Mouse (Mus musculus) kidney, adult 2 months (tissue): Measurements from ENCODE around the gene Slc38a2. TPM values are rescaled to one million over a fixed set of nuclear protein-coding genes. Genes with fewer than 3 reads are reported as not detected.

Source experiments
- DNase-seq: peaks from one replicate; pipeline ENCODE4 v3.0.0; 2021
- H3K27ac ChIP-seq: fragments of 200-500 bp; 2 replicates; pipeline ENCODE4 v1.5.1; 2012; ENCODE audit warnings: low read depth, low read length, control low read depth, inconsistent platforms; ENCODE audit not compliant: insufficient read depth
- H3K27me3 ChIP-seq: fragments of 200-500 bp; replicated peaks from 2 replicates; pipeline ENCODE4 v1.6.1; 2012; ENCODE audit warnings: mild to moderate bottlenecking, moderate library complexity, low read length, inconsistent platforms; ENCODE audit not compliant: control insufficient read depth, insufficient read depth
- H3K36me3 ChIP-seq: fragments of 200-500 bp; 2 replicates; pipeline ENCODE4 v1.6.1; 2012; ENCODE audit warnings: mild to moderate bottlenecking, moderate library complexity, low read length, inconsistent platforms; ENCODE audit not compliant: control insufficient read depth, insufficient read depth
- H3K4me1 ChIP-seq: fragments of 200-500 bp; 2 replicates; pipeline ENCODE4 v1.6.1; 2011; ENCODE audit warnings: low read length; ENCODE audit not compliant: control insufficient read depth, insufficient read depth
- H3K4me3 ChIP-seq: fragments of 200-500 bp; 2 replicates; pipeline ENCODE4 v1.5.1; 2011; ENCODE audit warnings: mild to moderate bottlenecking, low read depth, low read length, control low read depth; ENCODE audit not compliant: insufficient read depth
- CTCF ChIP-seq: fragments of 200-500 bp; conservative IDR thresholded peaks from 2 replicates; pipeline ENCODE4 v1.5.1; 2011; ENCODE audit warnings: low read depth, mild to moderate bottlenecking, control low read depth, low read length, moderate library complexity, mixed read lengths; ENCODE audit not compliant: insufficient read depth, insufficient read length
- POLR2A ChIP-seq: fragments of 200-500 bp; IDR thresholded peaks from one replicate; pipeline ENCODE4 v1.6.1; 2011; ENCODE audit warnings: low read depth, low read length, control low read depth
- WGBS: fragments of 180-500 bp; shearing (Covaris S2); methylation state at CpG from one replicate; pipeline ENCODE4 v1.1.7; 2018; 5-methylcytosine and 5-hydroxymethylcytosine counted together
- polyA plus RNA-seq: library from polyadenylated mRNA; depleted of rRNA; stranded (reverse); fragments of >200 nt; gene quantifications from 2 replicates; pipeline ENCODE4 v1.2.3, GENCODE M21; 2012

The Slc38a2 gene
- polyA plus RNA-seq, 1 experiment: 30.0 TPM

- 80% methylated on average over 9 of the region's 9 CpGs for WGBS
- H3K27ac ChIP-seq: no peak overlapping the region
- no peaks in the 10 kb centered on the region for H3K4me1 ChIP-seq
- DNase-seq: no peak
- no peak overlapping the region for H3K4me3 ChIP-seq
- H3K27me3 ChIP-seq: no peaks in the 10 kb centered on the region
- no peaks in the 10 kb centered on the region for H3K36me3 ChIP-seq
- TF ChIP-seq CTCF (no peak), POLR2A (no peak)
Measured at GRCm38 (mm10) chr15:96730416-96730815, 30.9 kb upstream of the Slc38a2 start.

DNA sequence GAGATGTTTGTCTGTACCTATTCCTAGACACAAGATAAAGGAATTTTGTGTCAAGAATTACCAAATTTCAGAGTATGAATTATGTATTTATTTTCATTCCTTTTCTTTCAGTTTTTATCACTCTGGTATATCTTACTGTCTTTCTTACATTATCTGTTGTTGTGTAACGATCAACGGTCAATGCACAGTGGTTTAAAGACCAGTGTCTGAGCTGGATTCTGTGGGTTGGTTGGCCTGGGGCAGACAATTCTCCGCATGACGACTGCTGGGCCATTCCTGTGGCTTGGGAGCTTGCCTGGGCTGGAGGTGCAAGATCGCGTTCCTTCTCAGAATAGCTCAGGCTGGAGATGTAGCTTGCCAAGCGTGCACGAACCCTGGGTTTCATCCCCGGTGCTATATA, 30.3 kb upstream of the Slc38a2 start:
- H3K27ac ChIP-seq: no peak overlapping the region
- WGBS: 78% methylated on average over 9 of the region's 9 CpGs
- TF ChIP-seq CTCF: no peak
- no peak for TF ChIP-seq POLR2A

DNA sequence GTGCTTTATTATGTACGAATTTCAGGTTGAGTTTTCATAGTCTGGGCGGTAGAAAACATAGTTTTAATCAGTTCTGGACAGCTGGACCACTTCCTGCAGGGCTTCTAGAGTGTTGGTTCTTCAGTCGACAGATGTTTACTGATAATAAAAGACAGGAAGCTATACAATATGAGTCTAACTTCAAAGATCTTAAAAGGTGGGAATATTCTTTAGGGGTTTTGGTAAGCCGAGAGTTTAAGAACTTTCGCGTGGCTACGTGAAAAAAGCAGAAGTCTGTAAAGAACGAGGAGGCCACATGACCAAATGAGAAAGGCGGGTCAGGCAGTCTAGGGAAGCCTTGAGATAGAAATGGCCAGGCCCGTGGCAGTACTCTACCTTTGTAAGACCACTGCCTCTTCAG, 29.5 kb upstream of the Slc38a2 start:
- WGBS: 62% methylated on average over 10 of the region's 10 CpGs
- H3K27ac ChIP-seq: no peak overlapping the region

More for the DNA sequence above, 30.3 kb upstream of the Slc38a2 start:
- Histone ChIP-seq H3K36me3 (no peaks in the 10 kb centered on the region), H3K27me3 (no peaks in the 10 kb centered on the region), H3K4me3 (no peak overlapping the region), H3K4me1 (no peaks in the 10 kb centered on the region)
- no peak for DNase-seq

GRCm38 (mm10) chr15:96728346-96728745, 28.8 kb upstream of the Slc38a2 start:
- no peak overlapping the region for H3K27ac ChIP-seq

More for the DNA sequence above, 29.5 kb upstream of the Slc38a2 start:
- Histone ChIP-seq H3K27me3 (no peaks in the 10 kb centered on the region), H3K36me3 (no peaks in the 10 kb centered on the region), H3K4me3 (no peak overlapping the region), H3K4me1 (no peaks in the 10 kb centered on the region)
- DNase-seq: no peak
- no peak for TF ChIP-seq CTCF

GRCm38 (mm10) chr15:96724506-96724905, 25.0 kb upstream of the Slc38a2 start:
- no peaks in the 10 kb centered on the region for H3K36me3 ChIP-seq
- no peak overlapping the region for H3K4me3 ChIP-seq
- H3K27ac ChIP-seq: no peak overlapping the region
- no peak for DNase-seq
- H3K27me3 ChIP-seq: no peaks in the 10 kb centered on the region
- TF ChIP-seq POLR2A (no peak), CTCF (no peak)
- H3K4me1 ChIP-seq: no peaks in the 10 kb centered on the region

More at GRCm38 (mm10) chr15:96728346-96728745, 28.8 kb upstream of the Slc38a2 start:
- no peaks in the 10 kb centered on the region for H3K36me3 ChIP-seq
- 69% methylated on average over 4 of the region's 4 CpGs for WGBS
- no peak for DNase-seq
- H3K4me1 ChIP-seq: no peaks in the 10 kb centered on the region
- no peaks in the 10 kb centered on the region for H3K27me3 ChIP-seq
- TF ChIP-seq POLR2A (no peak), CTCF (no peak)
- no peak overlapping the region for H3K4me3 ChIP-seq

- H3K27me3 ChIP-seq: no peaks in the 10 kb centered on the region
- DNase-seq: no peak
- no peak overlapping the region for H3K27ac ChIP-seq
- no peak for TF ChIP-seq CTCF
- TF ChIP-seq POLR2A: no peak
- H3K36me3 ChIP-seq: no peaks in the 10 kb centered on the region
- H3K4me1 ChIP-seq: no peaks in the 10 kb centered on the region
- H3K4me3 ChIP-seq: no peak overlapping the region
- 81% methylated on average over 7 of the region's 7 CpGs for WGBS
Measured at GRCm38 (mm10) chr15:96722228-96722627, 22.7 kb upstream of the Slc38a2 start.

GRCm38 (mm10) chr15:96720146-96720545, 20.6 kb upstream of the Slc38a2 start:
- Histone ChIP-seq H3K4me1 (no peaks in the 10 kb centered on the region), H3K36me3 (no peaks in the 10 kb centered on the region), H3K4me3 (no peak overlapping the region), H3K27me3 (no peaks in the 10 kb centered on the region), H3K27ac (no peak overlapping the region)
- DNase-seq: no peak
- TF ChIP-seq POLR2A: no peak
- no peak for TF ChIP-seq CTCF
- 81% methylated on average over 6 of the region's 6 CpGs for WGBS

DNA sequence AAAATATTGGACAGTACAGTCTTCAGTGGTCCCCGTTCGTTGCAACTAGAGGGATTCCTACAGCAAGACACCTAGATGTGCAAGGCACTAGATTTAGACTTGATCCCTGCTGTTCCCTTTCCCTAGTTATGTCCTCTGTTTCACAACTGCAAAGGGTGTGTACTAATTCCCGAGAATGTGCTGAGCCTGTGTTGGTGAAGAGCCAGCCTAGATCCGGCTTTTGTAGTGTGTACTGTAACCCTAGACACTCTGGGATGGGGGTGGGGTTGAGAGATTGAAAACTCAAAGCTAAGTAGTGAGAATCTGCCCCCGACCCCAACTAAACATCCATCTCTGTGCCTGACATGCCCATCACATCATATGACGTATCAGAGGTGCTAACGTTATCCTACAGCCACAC, 18.9 kb upstream of the Slc38a2 start:
- peak; percentile 60 for DNase-seq
- no peaks in the 10 kb centered on the region for H3K36me3 ChIP-seq
- TF ChIP-seq CTCF: no peak
- no peak for TF ChIP-seq POLR2A
- H3K27ac ChIP-seq: no peak overlapping the region
- WGBS: 52% methylated on average over 7 of the region's 7 CpGs
- no peak overlapping the region for H3K4me3 ChIP-seq
- H3K4me1 ChIP-seq: no peaks in the 10 kb centered on the region
- H3K27me3 ChIP-seq: no peaks in the 10 kb centered on the region
